Mouse (Mus musculus): ENCODE results near the gene Jarid2. TPM values are rescaled to one million over a fixed set of nuclear protein-coding genes. Genes with fewer than 3 reads are reported as not detected.

Gene Jarid2
- polyA plus RNA-seq, 1 experiment from 2014 or later = 26.5 TPM

- no peak for ATAC-seq (ENCODE audit: insufficient number of reproducible peaks, insufficient read depth, low FRiP score, low read depth)
- Histone ChIP-seq H3K9me3 (ENCODE audit: control insufficient read depth, low read depth, low read length) (no peaks in the 10 kb centered on the region), H3K27me3 (ENCODE audit: control insufficient read depth, insufficient read depth, low read length) (no peaks in the 10 kb centered on the region), H3K4me1 (ENCODE audit: control insufficient read depth, insufficient read depth, low read length) (no peaks in the 10 kb centered on the region), H3K36me3 (ENCODE audit: control insufficient read depth, insufficient read depth, low read length) (no peaks in the 10 kb centered on the region), H3K4me3 (ENCODE audit: low read depth, low read length) (no peak overlapping the region), H3K4me2 (replicated peaks; ENCODE audit: low read depth, low read length) (no peak overlapping the region), H3K27ac (ENCODE audit: low read length) (no peak overlapping the region), H3K9ac (replicated peaks; ENCODE audit: low read depth, low read length) (no peak overlapping the region)
- 90% methylated on average over 5 of the region's 5 CpGs for WGBS
Measured at GRCm38 (mm10) chr13:44960542-44961291, 231.4 kb downstream of the Jarid2 start.
